Mouse (Mus musculus) MEL (cell line): ENCODE data around the gene Exosc1.
A peak's percentile ranks its signal among the peaks of the same experiment; 100 is the strongest.

Experiments
- CTCF ChIP-seq, 3 experiments: IDR thresholded peaks in 2 of 3; conservative IDR thresholded peaks in 1 of 3; 2 replicates each; pipeline ENCODE4 v1.5.1; 2011 to 2012; ENCODE audit warnings: low read length in 3 of 3, low read depth in 2 of 3, mild to moderate bottlenecking in 2 of 3, improper control_type of control experiment in 1 of 3, inconsistent platforms in 1 of 3, mixed read lengths in 1 of 3, moderate library complexity in 1 of 3; ENCODE audit not compliant: control insufficient read depth in 1 of 3, insufficient read depth in 1 of 3, poor library complexity in 1 of 3, severe bottlenecking in 1 of 3
- ELF1 ChIP-seq: IDR thresholded peaks from 2 replicates; pipeline ENCODE4 v1.6.1; 2014; ENCODE audit warnings: low read depth, mild to moderate bottlenecking, inconsistent platforms, low read length, improper control_type of control experiment, moderate library complexity
- EP300 ChIP-seq, 2 experiments: IDR thresholded peaks; 2 replicates each; pipeline ENCODE4 v1.6.1; 2011; ENCODE audit warnings: improper control_type of control experiment in 2 of 2, low read length in 2 of 2, low read depth in 1 of 2, mild to moderate bottlenecking in 1 of 2
- JUND ChIP-seq: IDR thresholded peaks from 2 replicates; pipeline ENCODE4 v1.6.1; 2011; ENCODE audit warnings: low read depth, mild to moderate bottlenecking, improper control_type of control experiment, low read length
- KAT2A ChIP-seq: conservative IDR thresholded peaks from 2 replicates; pipeline ENCODE4 v1.6.1; 2012; ENCODE audit warnings: low read depth, low read length, improper control_type of control experiment, inconsistent platforms
- POLR2A ChIP-seq, 2 experiments: IDR thresholded peaks; 2 replicates each; pipeline ENCODE4 v1.6.1; 2011 to 2012; ENCODE audit warnings: low read length in 2 of 2, mild to moderate bottlenecking in 2 of 2, control low read depth in 1 of 2, improper control_type of control experiment in 1 of 2, low read depth in 1 of 2, moderate library complexity in 1 of 2; ENCODE audit not compliant: control insufficient read depth in 1 of 2, insufficient read depth in 1 of 2, poor library complexity in 1 of 2
- POLR2AphosphoS5 ChIP-seq: IDR thresholded peaks from 2 replicates; pipeline ENCODE4 v1.6.1; 2012; ENCODE audit warnings: low read depth, borderline replicate concordance, mild to moderate bottlenecking, inconsistent platforms, low read length, moderate library complexity, mixed read lengths
- USF1 ChIP-seq: IDR thresholded peaks from 2 replicates; pipeline ENCODE4 v1.6.1; 2014; ENCODE audit warnings: low read depth, mild to moderate bottlenecking, inconsistent platforms, low read length, improper control_type of control experiment, moderate library complexity
- ZC3H11A ChIP-seq: IDR thresholded peaks from 2 replicates; pipeline ENCODE4 v1.6.1; 2012; ENCODE audit warnings: low read depth, mild to moderate bottlenecking, inconsistent platforms, low read length, improper control_type of control experiment
- ZMIZ1 ChIP-seq: IDR thresholded peaks from 2 replicates; pipeline ENCODE4 v1.6.1; 2012; ENCODE audit warnings: low read depth, mild to moderate bottlenecking, inconsistent platforms, low read length, improper control_type of control experiment, moderate library complexity

DNA sequence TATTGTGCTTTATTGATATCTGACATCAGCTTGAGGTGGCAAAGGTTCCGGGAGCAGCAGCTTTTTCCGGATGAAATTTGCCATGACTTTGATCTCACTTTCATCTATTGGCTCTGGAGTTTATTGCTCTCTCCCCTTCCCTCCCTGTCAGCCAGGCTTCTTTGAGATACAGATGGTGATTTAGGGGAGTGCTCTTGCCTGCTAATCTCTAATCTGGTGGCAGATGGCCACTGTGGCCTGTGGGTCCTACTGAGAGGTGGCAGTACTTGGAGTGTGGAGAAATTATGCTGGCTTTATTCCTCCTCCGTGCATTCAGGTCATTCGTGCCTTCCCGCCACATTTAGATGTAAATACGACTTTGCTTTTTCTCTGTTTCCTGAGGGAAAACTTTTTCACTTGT, 901 bp upstream of the Exosc1 start:
- no peak for TF ChIP-seq CTCF (IDR thresholded peaks at IDR 0.05 in 2 of 3, conservative IDR thresholded peaks at IDR 0.05 in 1 of 3; ENCODE audit: control insufficient read depth in 1 of 3, insufficient read depth in 1 of 3, low read depth in 2 of 3, low read length in 3 of 3, poor library complexity in 1 of 3, severe bottlenecking in 1 of 3)
- no peak; a peak in 1 of 4 replicates for TF ChIP-seq EP300 (IDR thresholded peaks at IDR 0.05; ENCODE audit: low read depth in 1 of 2, low read length in 2 of 2)
- TF ChIP-seq POLR2AphosphoS5 = no peak
- TF ChIP-seq JUND = no peak
- TF ChIP-seq ELF1 = no peak
- peak; percentile 21; the same call in 1 of the 2 replicates for TF ChIP-seq ZMIZ1
- no peak for TF ChIP-seq ZC3H11A
- TF ChIP-seq USF1 = no peak
- no peak for TF ChIP-seq POLR2A (IDR thresholded peaks at IDR 0.05; ENCODE audit: control insufficient read depth in 1 of 2, insufficient read depth in 1 of 2, low read depth in 1 of 2, low read length in 2 of 2, poor library complexity in 1 of 2)
- no peak for TF ChIP-seq KAT2A
